Mouse (Mus musculus) granulocyte monocyte progenitor cell, adult 5-6 weeks (primary cell): Measurements from ENCODE around the gene Mnt. TPM values are rescaled to one million over a fixed set of nuclear protein-coding genes. Genes with fewer than 3 reads are reported as not detected.

Experiments
- ATAC-seq: replicated peaks from 2 replicates; pipeline ENCODE4 v1.8.0; 2016; ENCODE audit warnings: mild to moderate bottlenecking, moderate TSS enrichment, inconsistent platforms; ENCODE audit not compliant: poor library complexity, severe bottlenecking
- total RNA-seq, 2 experiments: library from RNA; stranded (forward) in 1 of 2; stranded (reverse) in 1 of 2; fragments of 200-712, 200-1000 nt in 1 of 2; fragments of >200 nt in 1 of 2; fragmentation: Nextera tagmentation in 1 of 2; gene quantifications; 2 replicates each; pipeline ENCODE4 v1.2.3; 2014 to 2017

Gene Mnt
- total RNA-seq, 2 experiments from 2014 or later = 6.0 to 14.4 TPM

GRCm38 (mm10) chr11:74883098-74883497 lies 52.4 kb downstream of the Mnt start:
- ATAC-seq = no peak

DNA sequence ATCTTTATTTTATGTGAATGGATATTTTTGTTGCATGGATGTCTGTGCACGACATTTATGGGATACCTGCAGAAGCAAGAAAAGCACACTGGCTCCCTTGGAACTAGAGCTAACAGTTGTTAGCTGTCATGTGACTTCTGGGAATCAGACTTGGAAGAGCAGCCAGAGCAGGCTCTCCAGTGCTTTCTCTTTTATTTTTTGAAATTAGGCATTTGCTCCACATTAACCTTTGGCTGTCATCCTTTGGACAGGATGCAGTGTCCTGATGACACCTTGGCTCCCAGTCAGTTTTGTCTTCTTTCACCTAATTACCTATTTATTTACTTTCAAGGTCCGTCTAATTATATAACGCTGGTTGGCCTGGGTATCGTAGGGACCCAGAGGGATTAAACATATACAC lies 63.9 kb downstream of the Mnt start:
- no peak for ATAC-seq

Other genes with a start within 250 kb of the Mnt start
- 1.1 and 3.2 TPM in 2 replicates for gene Rap1gap2, start 220.0 kb upstream of the Mnt start, total RNA-seq (2014; fragmentation: Nextera tagmentation)
- 0.78 and 0.82 TPM in 2 replicates for gene Rap1gap2, start 220.0 kb upstream of the Mnt start, total RNA-seq (2017)
- gene Ccdc92b, start 211.3 kb upstream of the Mnt start, total RNA-seq (2014; fragmentation: Nextera tagmentation) = not detected in 2 replicates
- not detected in 2 replicates for gene Ccdc92b, start 211.3 kb upstream of the Mnt start, total RNA-seq (2017)
- 63.8 and 74.4 TPM in 2 replicates for gene Cluh, start 181.4 kb upstream of the Mnt start, total RNA-seq (2014; fragmentation: Nextera tagmentation)
- 32.1 and 35.3 TPM in 2 replicates for gene Cluh, start 181.4 kb upstream of the Mnt start, total RNA-seq (2017)
- 35.1 and 40.4 TPM in 2 replicates for gene Pafah1b1, start 106.2 kb upstream of the Mnt start, total RNA-seq (2014; fragmentation: Nextera tagmentation)
- 54.1 and 77.2 TPM in 2 replicates for gene Pafah1b1, start 106.2 kb upstream of the Mnt start, total RNA-seq (2017)
- 16.2 and 18.0 TPM in 2 replicates for gene Mettl16, start 60.1 kb upstream of the Mnt start, total RNA-seq (2014; fragmentation: Nextera tagmentation)
- gene Mettl16, start 60.1 kb upstream of the Mnt start, total RNA-seq (2017) = 43.8 and 47.0 TPM in 2 replicates
- 6.7 and 8.9 TPM in 2 replicates for gene Sgsm2, start 66.1 kb downstream of the Mnt start, total RNA-seq (2014; fragmentation: Nextera tagmentation)
- 2.8 and 3.0 TPM in 2 replicates for gene Sgsm2, start 66.1 kb downstream of the Mnt start, total RNA-seq (2017)
- 52.4 and 58.6 TPM in 2 replicates for gene Tsr1, start 67.2 kb downstream of the Mnt start, total RNA-seq (2014; fragmentation: Nextera tagmentation)
- gene Tsr1, start 67.2 kb downstream of the Mnt start, total RNA-seq (2017) = 87.9 and 96.7 TPM in 2 replicates
- gene Smg6, start 94.9 kb downstream of the Mnt start, total RNA-seq (2014; fragmentation: Nextera tagmentation) = 26.8 and 26.9 TPM in 2 replicates
- 24.3 and 26.1 TPM in 2 replicates for gene Smg6, start 94.9 kb downstream of the Mnt start, total RNA-seq (2017)
- 5.6 and 16.8 TPM in 2 replicates for gene Srr, start 95.0 kb downstream of the Mnt start, total RNA-seq (2014; fragmentation: Nextera tagmentation)
- gene Srr, start 95.0 kb downstream of the Mnt start, total RNA-seq (2017) = 3.2 and 10.2 TPM in 2 replicates